Mouse (Mus musculus): ENCODE results near the gene Tnrc6b. TPM values are rescaled to one million over a fixed set of nuclear protein-coding genes. Genes with fewer than 3 reads are reported as not detected.

The Tnrc6b gene
- total RNA-seq, 1 experiment, result 37.0 TPM

DNA sequence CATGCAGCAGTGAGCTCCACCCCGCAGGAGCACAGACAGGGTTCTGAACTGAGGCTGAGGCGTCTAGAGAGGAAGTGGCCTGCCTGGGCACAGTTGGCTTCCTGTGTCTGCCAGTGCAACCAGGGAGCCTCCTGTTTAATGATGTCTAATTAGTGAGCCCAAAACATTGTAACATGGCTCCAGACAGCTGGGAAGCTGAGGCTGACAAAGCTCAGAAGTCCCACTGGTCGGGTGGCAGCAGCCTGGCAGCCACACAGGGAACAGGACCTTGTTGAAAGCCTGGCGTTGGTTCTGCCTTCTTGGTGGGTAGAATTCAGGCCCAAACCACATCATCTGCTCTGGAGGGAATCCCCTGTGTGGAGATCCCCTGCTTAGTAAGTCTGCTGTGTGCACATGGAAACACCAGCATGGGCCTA is 29.6 kb upstream of the Tnrc6b start:
- DNase-seq (ENCODE audit: low read depth, low spot score), result no peak
- H3K4me3 ChIP-seq (ENCODE audit: insufficient read depth in 1 of 2, low read depth in 1 of 2, low read length in 2 of 2, poor library complexity in 1 of 2, severe bottlenecking in 1 of 2), result no peak overlapping the region
- no peak for TF ChIP-seq ZNF384 (IDR thresholded peaks at IDR 0.05; ENCODE audit: low read depth, low read length)
- TF ChIP-seq HCFC1 (IDR thresholded peaks at IDR 0.05; ENCODE audit: borderline replicate concordance, insufficient read depth, low read length), result no peak
- TF ChIP-seq CHD2 (IDR thresholded peaks at IDR 0.05; ENCODE audit: low read depth, low read length), result no peak
- TF ChIP-seq MAFK (IDR thresholded peaks at IDR 0.05; ENCODE audit: insufficient read depth, low read depth, low read length), result no peak
- no peak for TF ChIP-seq ZC3H11A (IDR thresholded peaks at IDR 0.05; ENCODE audit: borderline replicate concordance, low read depth, low read length)
- no peaks in the 10 kb centered on the region for H3K4me1 ChIP-seq (ENCODE audit: control insufficient read depth in 2 of 2, insufficient read depth in 2 of 2, low read length in 2 of 2, poor library complexity in 1 of 2)
- in situ Hi-C loops (cut with MboI; ENCODE audit: low sequenced_read_pairs in 2 of 2, unreplicated experiment in 2 of 2), result no loop called here
- H3K27ac ChIP-seq (ENCODE audit: insufficient read depth, low read depth, low read length, poor library complexity, severe bottlenecking), result no peak overlapping the region
- H3K36me3 ChIP-seq (ENCODE audit: control insufficient read depth, insufficient read depth, low read length, poor library complexity, severe bottlenecking), result no peaks in the 10 kb centered on the region
- no peak overlapping the region for H3K9ac ChIP-seq (ENCODE audit: insufficient read depth, low read depth, low read length, poor library complexity, severe bottlenecking)
- no peaks in the 10 kb centered on the region for H3K9me3 ChIP-seq (ENCODE audit: control insufficient read depth, insufficient read depth, low read depth, low read length)

DNA sequence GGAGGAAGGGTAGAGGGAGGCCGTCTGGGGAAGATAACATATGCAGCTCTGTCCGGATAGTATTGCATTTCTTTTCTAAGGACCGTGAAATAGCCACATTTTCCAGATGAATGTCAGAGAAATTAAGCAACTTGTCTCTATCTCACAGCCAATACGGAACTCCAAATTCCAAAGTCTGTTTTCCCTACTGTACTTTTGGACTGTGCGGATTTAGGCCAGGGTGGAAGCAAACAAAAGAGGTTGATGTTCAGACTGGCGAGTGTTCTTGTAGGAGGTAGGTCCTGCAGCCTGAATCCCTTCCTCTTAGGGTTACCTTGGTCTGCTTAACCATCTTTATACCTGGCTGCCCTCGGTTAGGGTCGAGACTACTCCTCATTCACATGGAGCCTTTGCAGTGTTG is 28.8 kb upstream of the Tnrc6b start:
- in situ Hi-C loops (cut with MboI; ENCODE audit: low sequenced_read_pairs in 2 of 2, unreplicated experiment in 2 of 2), result no loop called here
- no peak for TF ChIP-seq CHD2 (IDR thresholded peaks at IDR 0.05; ENCODE audit: low read depth, low read length)
- no peak for TF ChIP-seq ZC3H11A (IDR thresholded peaks at IDR 0.05; ENCODE audit: borderline replicate concordance, low read depth, low read length)
- no peak for TF ChIP-seq MAFK (IDR thresholded peaks at IDR 0.05; ENCODE audit: insufficient read depth, low read depth, low read length)
- TF ChIP-seq HCFC1 (IDR thresholded peaks at IDR 0.05; ENCODE audit: borderline replicate concordance, insufficient read depth, low read length), result no peak
- TF ChIP-seq ZNF384 (IDR thresholded peaks at IDR 0.05; ENCODE audit: low read depth, low read length), result no peak
- Histone ChIP-seq H3K36me3 (ENCODE audit: control insufficient read depth, insufficient read depth, low read length, poor library complexity, severe bottlenecking) (no peaks in the 10 kb centered on the region), H3K9ac (ENCODE audit: insufficient read depth, low read depth, low read length, poor library complexity, severe bottlenecking) (no peak overlapping the region), H3K4me3 (ENCODE audit: insufficient read depth in 1 of 2, low read depth in 1 of 2, low read length in 2 of 2, poor library complexity in 1 of 2, severe bottlenecking in 1 of 2) (no peak overlapping the region), H3K9me3 (ENCODE audit: control insufficient read depth, insufficient read depth, low read depth, low read length) (no peaks in the 10 kb centered on the region), H3K4me1 (ENCODE audit: control insufficient read depth in 2 of 2, insufficient read depth in 2 of 2, low read length in 2 of 2, poor library complexity in 1 of 2) (no peaks in the 10 kb centered on the region), H3K27ac (ENCODE audit: insufficient read depth, low read depth, low read length, poor library complexity, severe bottlenecking) (no peak overlapping the region)
- DNase-seq (ENCODE audit: low read depth, low spot score), result no peak

DNA sequence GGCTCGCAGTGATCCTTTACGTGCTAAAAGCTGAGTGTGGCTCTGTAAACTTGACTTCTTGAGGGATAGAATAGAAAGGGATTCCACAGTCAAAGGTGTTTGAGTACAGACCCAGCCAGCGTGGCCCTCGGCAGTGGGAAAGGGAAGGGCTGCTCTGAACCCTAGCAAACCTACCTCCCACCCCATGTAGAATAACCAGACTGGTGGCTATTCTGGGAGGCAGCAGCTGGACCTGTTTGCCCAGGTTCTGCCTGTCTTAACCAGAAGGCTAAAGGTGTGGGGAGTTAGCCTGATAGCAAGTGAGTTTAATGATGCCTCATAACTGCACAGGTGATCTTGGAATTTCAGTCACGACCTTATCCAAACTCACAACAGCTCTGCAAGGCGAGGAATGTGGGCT is 28.0 kb upstream of the Tnrc6b start:
- H3K9me3 ChIP-seq (ENCODE audit: control insufficient read depth, insufficient read depth, low read depth, low read length), result no peaks in the 10 kb centered on the region
- no peaks in the 10 kb centered on the region for H3K36me3 ChIP-seq (ENCODE audit: control insufficient read depth, insufficient read depth, low read length, poor library complexity, severe bottlenecking)
- H3K4me1 ChIP-seq (ENCODE audit: control insufficient read depth in 2 of 2, insufficient read depth in 2 of 2, low read length in 2 of 2, poor library complexity in 1 of 2), result no peaks in the 10 kb centered on the region
- H3K27ac ChIP-seq (ENCODE audit: insufficient read depth, low read depth, low read length, poor library complexity, severe bottlenecking), result no peak overlapping the region
- DNase-seq (ENCODE audit: low read depth, low spot score), result no peak
- TF ChIP-seq MAFK (IDR thresholded peaks at IDR 0.05; ENCODE audit: insufficient read depth, low read depth, low read length), result no peak
- TF ChIP-seq ZNF384 (IDR thresholded peaks at IDR 0.05; ENCODE audit: low read depth, low read length), result no peak
- TF ChIP-seq CHD2 (IDR thresholded peaks at IDR 0.05; ENCODE audit: low read depth, low read length), result no peak
- no peak for TF ChIP-seq HCFC1 (IDR thresholded peaks at IDR 0.05; ENCODE audit: borderline replicate concordance, insufficient read depth, low read length)
- TF ChIP-seq ZC3H11A (IDR thresholded peaks at IDR 0.05; ENCODE audit: borderline replicate concordance, low read depth, low read length), result no peak
- in situ Hi-C loops (cut with MboI; ENCODE audit: low sequenced_read_pairs in 2 of 2, unreplicated experiment in 2 of 2), result no loop called here
- no peak overlapping the region for H3K4me3 ChIP-seq (ENCODE audit: insufficient read depth in 1 of 2, low read depth in 1 of 2, low read length in 2 of 2, poor library complexity in 1 of 2, severe bottlenecking in 1 of 2)
- no peak overlapping the region for H3K9ac ChIP-seq (ENCODE audit: insufficient read depth, low read depth, low read length, poor library complexity, severe bottlenecking)

DNA sequence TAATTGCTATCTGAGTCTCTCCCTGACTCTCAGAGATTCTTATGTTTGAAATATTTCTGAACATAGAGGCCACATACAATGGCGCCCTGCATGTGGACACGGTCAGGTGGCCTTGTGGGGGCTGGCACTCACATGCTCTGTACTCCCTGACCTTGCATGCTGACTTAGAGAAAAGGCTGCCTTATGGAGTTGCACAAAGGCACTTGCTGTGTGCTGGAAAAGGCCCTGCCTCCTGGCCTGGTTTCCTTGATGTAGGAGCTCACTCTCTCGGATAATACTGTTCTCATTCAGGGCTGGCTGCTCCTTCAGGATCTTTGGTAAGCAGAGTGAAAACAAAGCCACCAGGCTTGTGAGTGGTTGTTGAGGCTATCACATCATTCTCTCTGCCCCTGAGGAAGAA is 27.1 kb upstream of the Tnrc6b start:
- no peak for TF ChIP-seq ZNF384 (IDR thresholded peaks at IDR 0.05; ENCODE audit: low read depth, low read length)
- TF ChIP-seq MAFK (IDR thresholded peaks at IDR 0.05; ENCODE audit: insufficient read depth, low read depth, low read length), result no peak
- TF ChIP-seq ZC3H11A (IDR thresholded peaks at IDR 0.05; ENCODE audit: borderline replicate concordance, low read depth, low read length), result no peak
- TF ChIP-seq HCFC1 (IDR thresholded peaks at IDR 0.05; ENCODE audit: borderline replicate concordance, insufficient read depth, low read length), result no peak
- no peak for TF ChIP-seq CHD2 (IDR thresholded peaks at IDR 0.05; ENCODE audit: low read depth, low read length)
- Histone ChIP-seq H3K4me1 (ENCODE audit: control insufficient read depth in 2 of 2, insufficient read depth in 2 of 2, low read length in 2 of 2, poor library complexity in 1 of 2) (no peaks in the 10 kb centered on the region), H3K9ac (ENCODE audit: insufficient read depth, low read depth, low read length, poor library complexity, severe bottlenecking) (no peak overlapping the region), H3K36me3 (ENCODE audit: control insufficient read depth, insufficient read depth, low read length, poor library complexity, severe bottlenecking) (no peaks in the 10 kb centered on the region), H3K9me3 (ENCODE audit: control insufficient read depth, insufficient read depth, low read depth, low read length) (no peaks in the 10 kb centered on the region), H3K27ac (ENCODE audit: insufficient read depth, low read depth, low read length, poor library complexity, severe bottlenecking) (no peak overlapping the region), H3K4me3 (ENCODE audit: insufficient read depth in 1 of 2, low read depth in 1 of 2, low read length in 2 of 2, poor library complexity in 1 of 2, severe bottlenecking in 1 of 2) (no peak overlapping the region)
- in situ Hi-C loops (cut with MboI; ENCODE audit: low sequenced_read_pairs in 2 of 2, unreplicated experiment in 2 of 2), result no loop called here
- no peak for DNase-seq (ENCODE audit: low read depth, low spot score)

Data from ES-E14 (cell line).